Comparison of ENCODE assay signal across 28 mouse cellular contexts in the genomic region with DNA sequence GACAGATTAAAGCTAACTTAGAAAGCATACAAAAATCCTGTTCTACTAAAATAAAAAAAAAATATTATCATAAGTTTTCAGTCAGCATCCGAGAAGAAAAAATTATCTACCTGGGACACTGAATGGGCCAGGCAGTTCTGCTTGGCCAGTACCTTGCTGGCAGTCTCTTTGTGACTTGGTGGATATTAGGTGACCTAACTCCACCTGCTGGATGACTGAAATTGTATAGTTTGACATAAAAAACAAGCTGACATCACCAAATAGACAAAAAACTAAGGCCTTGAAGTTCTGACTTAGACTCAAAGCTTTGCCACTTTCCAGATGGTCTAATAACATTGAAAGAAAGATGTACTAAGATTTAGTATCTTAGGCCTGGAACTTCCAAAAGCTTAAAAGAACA.
DNase-seq lines count a peak whose midpoint lies in the region; ATAC-seq and TF ChIP-seq lines count a peak whose summit lies in the region.
"Had no signal": no experiment of that assay in that cellular context is flagged by ENCODE, and none has a peak within 500 bp of the region (broad histone marks: within the 10 kb centered on the region; RNA-seq: fewer than 3 reads in every experiment).

No protein-coding gene starts in this region.

- H3K9ac ChIP-seq in heart, postnatal 0 days (replicated peaks; ENCODE audit: low read depth, low read length) = no peak overlapping the region
- H3K9ac ChIP-seq in lung, embryonic 14.5 days = no peak overlapping the region
- H3K9ac ChIP-seq: heart, embryonic 12.5 days; intestine, embryonic 15.5 days; liver, embryonic 13.5 days; lung, embryonic 15.5 days; midbrain, embryonic 15.5 days had no signal

- H3K4me2 ChIP-seq in heart, postnatal 0 days (ENCODE audit: low read depth, low read length) = no peak overlapping the region
- H3K4me2 ChIP-seq in lung, embryonic 14.5 days = no peak overlapping the region
- H3K4me2 ChIP-seq: heart, embryonic 12.5 days; intestine, embryonic 15.5 days; liver, embryonic 13.5 days; lung, embryonic 15.5 days; midbrain, embryonic 15.5 days had no signal

- intact Hi-C loops in heart, postnatal 14 days (cut with DNase I) = no loop called here

- no peak for TF ChIP-seq EP300 in heart, postnatal 0 days (IDR thresholded peaks at IDR 0.05; ENCODE audit: low read depth)

- no peaks in the 10 kb centered on the region for H3K36me3 ChIP-seq in heart, postnatal 0 days (replicated peaks; ENCODE audit: control insufficient read depth, insufficient read depth, low read length)
- no peaks in the 10 kb centered on the region for H3K36me3 ChIP-seq in lung, embryonic 14.5 days (ENCODE audit: insufficient read depth)
- H3K36me3 ChIP-seq: G1E; heart, embryonic 12.5 days; hindbrain, embryonic 10.5 days; intestine, embryonic 15.5 days; liver, embryonic 13.5 days; lung, embryonic 15.5 days; midbrain, embryonic 15.5 days had no signal

- no peak for DNase-seq in heart, postnatal 0 days (ENCODE audit: low spot score)
- DNase-seq in heart, postnatal 14 days = no peak
- no peak for DNase-seq in lung, embryonic 14.5 days
- DNase-seq in lung, adult 2 months = no peak
- peak; percentile 60 for DNase-seq in 416B (ENCODE audit: low read depth)
- DNase-seq in Muller cell, postnatal 12 days (ENCODE audit: inconsistent ontology term) = peak; percentile 1
- DNase-seq in frontal cortex, adult 2 months (ENCODE audit: extremely low spot score in 1 of 2, low spot score in 1 of 2) = no peak
- DNase-seq in retina, embryonic 14.5 days (ENCODE audit: low spot score) = no peak
- DNase-seq: adrenal gland, postnatal 25 days; cerebellum, adult 2 months; gastrocnemius, postnatal 25 days; heart, adult 11 months; heart, postnatal 10 days; kidney, adult 2 months; kidney, postnatal 10 days; left cerebral cortex, postnatal 4 days; liver, embryonic 13.5 days; right cerebral cortex, adult 18-20 months; spleen, adult 18-20 months; thymus, postnatal 4 days had no signal

- H3K4me1 ChIP-seq in heart, postnatal 0 days (ENCODE audit: control insufficient read depth, insufficient read depth) = no peaks in the 10 kb centered on the region
- H3K4me1 ChIP-seq in lung, embryonic 14.5 days (ENCODE audit: insufficient read depth) = no peaks in the 10 kb centered on the region
- H3K4me1 ChIP-seq in lung, adult 2 months (ENCODE audit: control insufficient read depth, insufficient read depth, low read length) = no peaks in the 10 kb centered on the region
- H3K4me1 ChIP-seq: heart, embryonic 12.5 days; hindbrain, embryonic 10.5 days; intestine, embryonic 15.5 days; liver, embryonic 13.5 days; lung, embryonic 15.5 days; midbrain, embryonic 15.5 days had no signal

- no peaks in the 10 kb centered on the region for H3K9me3 ChIP-seq in heart, postnatal 0 days (replicated peaks; ENCODE audit: control insufficient read depth, low read length)
- H3K9me3 ChIP-seq in lung, embryonic 14.5 days (ENCODE audit: low read depth, low read length) = no peaks in the 10 kb centered on the region
- H3K9me3 ChIP-seq: G1E; heart, embryonic 12.5 days; hindbrain, embryonic 10.5 days; intestine, embryonic 15.5 days; liver, embryonic 13.5 days; lung, embryonic 15.5 days; midbrain, embryonic 15.5 days had no signal

- no peak for ATAC-seq in heart, postnatal 0 days (ENCODE audit: insufficient read depth, low read depth)
- no peak for ATAC-seq in lung, embryonic 14.5 days (ENCODE audit: insufficient read depth)
- ATAC-seq: hindbrain, postnatal 0 days; intestine, embryonic 15.5 days; midbrain, embryonic 15.5 days had no signal

- 0 out of 2 replicates have a peak, but pooled peaks have one; percentile 11 for TF ChIP-seq CTCF in heart, postnatal 0 days (IDR thresholded peaks at IDR 0.05; ENCODE audit: low read depth)
- TF ChIP-seq CTCF in lung, embryonic 14.5 days (IDR thresholded peaks at IDR 0.05; ENCODE audit: low read depth) = peak; percentile 1; the same call in 1 of the 2 replicates
- TF ChIP-seq CTCF in lung, adult 2 months (IDR thresholded peaks at IDR 0.05; ENCODE audit: insufficient read depth, low read length) = no peak

- no peak overlapping the region for H3K4me3 ChIP-seq in heart, postnatal 0 days (ENCODE audit: low read depth, low read length)
- H3K4me3 ChIP-seq in lung, embryonic 14.5 days (ENCODE audit: low read depth, low read length) = no peak overlapping the region
- H3K4me3 ChIP-seq in lung, adult 2 months (replicated peaks; ENCODE audit: extremely low read depth, low read depth, low read length) = no peak overlapping the region
- H3K4me3 ChIP-seq: erythroblast, embryonic 14.5 days; heart, embryonic 12.5 days; hindbrain, embryonic 10.5 days; intestine, embryonic 15.5 days; liver, embryonic 13.5 days; lung, embryonic 15.5 days; midbrain, embryonic 15.5 days had no signal

- TF ChIP-seq POLR2A in lung, adult 2 months (IDR thresholded peaks at IDR 0.05; ENCODE audit: borderline replicate concordance, extremely low read depth, low read depth, low read length) = no peak

- no peaks in the 10 kb centered on the region for H3K27me3 ChIP-seq in heart, postnatal 0 days (ENCODE audit: control insufficient read depth, insufficient read depth, low read length)
- no peaks in the 10 kb centered on the region for H3K27me3 ChIP-seq in lung, embryonic 14.5 days (ENCODE audit: insufficient read depth, low read length)
- H3K27me3 ChIP-seq: heart, embryonic 12.5 days; intestine, embryonic 15.5 days; liver, embryonic 13.5 days; lung, embryonic 15.5 days; midbrain, embryonic 15.5 days had no signal

- no peak overlapping the region for H3K27ac ChIP-seq in heart, postnatal 0 days (ENCODE audit: low read depth)
- H3K27ac ChIP-seq in lung, embryonic 14.5 days (ENCODE audit: low read depth) = no peak overlapping the region
- H3K27ac ChIP-seq: hindbrain, embryonic 10.5 days; hindbrain, postnatal 0 days; intestine, embryonic 15.5 days; liver, embryonic 13.5 days; lung, embryonic 15.5 days; midbrain, embryonic 15.5 days had no signal

- WGBS in heart, postnatal 0 days = 58% methylated on average over 1 of the region's 1 CpGs
- WGBS in lung, embryonic 14.5 days = 69% methylated on average over 1 of the region's 1 CpGs
- WGBS in lung, adult 2 months = 71% methylated on average over 1 of the region's 1 CpGs

Comparison
In these comparisons a context has a peak if more than half of its experiments do, and no peak if none do; other contexts are left out.
1. DNase-seq: peak in 416B (single experiment) and Muller cell, postnatal 12 days (single experiment); none in heart, postnatal 0 days (single experiment), heart, postnatal 14 days (0 of 2), lung, embryonic 14.5 days (single experiment), lung, adult 2 months (single experiment), frontal cortex, adult 2 months (0 of 2) and retina, embryonic 14.5 days (single experiment).